Mouse (Mus musculus) midbrain, embryonic 14.5 days (tissue): ENCODE measurements around the gene Plgrkt. TPM values are rescaled to one million over a fixed set of nuclear protein-coding genes. Genes with fewer than 3 reads are reported as not detected.

Experiments used
- ATAC-seq: fragments of 200-750 bp; cut with Nextera tagmentation; 2 replicates; pipeline ENCODE4 v1.8.0; 2017; ENCODE audit warnings: moderate number of reproducible peaks, moderate library complexity; ENCODE audit not compliant: low FRiP score, low TSS enrichment
- DNase-seq: peaks from one replicate; pipeline ENCODE4 v3.0.0-alpha.2; 2015
- H3K27ac ChIP-seq: fragments of 300-500 bp; sonication (generic); replicated peaks from 2 replicates; pipeline ENCODE4 v1.5.1; 2014; ENCODE audit warnings: mild to moderate bottlenecking, low read depth, low read length, moderate library complexity
- H3K27me3 ChIP-seq: fragments of 300-500 bp; sonication (generic); 2 replicates; pipeline ENCODE4 v1.6.1; 2014; ENCODE audit warnings: low read length, control low read depth, mixed read lengths; ENCODE audit not compliant: control insufficient read depth, insufficient read depth
- H3K36me3 ChIP-seq: fragments of 300-500 bp; sonication (generic); 2 replicates; pipeline ENCODE4 v1.6.1; 2014; ENCODE audit warnings: low read length, control low read depth; ENCODE audit not compliant: control insufficient read depth, insufficient read depth
- H3K4me1 ChIP-seq: fragments of 300-500 bp; sonication (generic); 2 replicates; pipeline ENCODE4 v1.6.1; 2014; ENCODE audit warnings: mild to moderate bottlenecking, antibody characterized with exemption, low read length, control low read depth; ENCODE audit not compliant: control insufficient read depth, insufficient read depth
- H3K4me2 ChIP-seq: fragments of 300-500 bp; sonication (generic); 2 replicates; pipeline ENCODE4 v1.6.1; 2014; ENCODE audit warnings: mild to moderate bottlenecking, low read length, moderate library complexity
- H3K4me3 ChIP-seq: fragments of 300-500 bp; sonication (generic); replicated peaks from 2 replicates; pipeline ENCODE4 v1.5.1; 2014; ENCODE audit warnings: low read depth, low read length
- H3K9ac ChIP-seq: fragments of 300-500 bp; sonication (generic); replicated peaks from 2 replicates; pipeline ENCODE4 v1.6.1; 2014; ENCODE audit warnings: mild to moderate bottlenecking, low read length, moderate library complexity
- H3K9me3 ChIP-seq: fragments of 300-500 bp; sonication (generic); 2 replicates; pipeline ENCODE4 v1.6.1; 2016; ENCODE audit warnings: low read length, control low read depth, mixed read lengths; ENCODE audit not compliant: control insufficient read depth
- whole genome bisulfite sequencing: fragments of 180-500 bp; shearing (Covaris S2); extraction: QIAGEN DNeasy Blood & Tissue Kit; methylation state at CpG from one replicate; pipeline ENCODE4 v1.1.7; 2014; 5-methylcytosine and 5-hydroxymethylcytosine counted together
- polyA plus RNA-seq: library from polyadenylated mRNA; unstranded; fragments of >200 nt; fragmentation: Nextera tagmentation; extraction: Ambion mirVana; gene quantifications from 2 replicates; pipeline ENCODE4 v1.2.1, GENCODE M21; 2014

The Plgrkt gene
- polyA plus RNA-seq, 1 experiment from 2014 or later: 102 TPM

GRCm38 (mm10) chr19:29326396-29326795 lies 40.8 kb downstream of the Plgrkt start:
- H3K36me3 ChIP-seq: no peaks in the 10 kb centered on the region
- WGBS: 85% methylated on average over 4 of the region's 4 CpGs
- peaks cover 6% of the 10 kb centered on the region; the same call in 1 of the 2 replicates for H3K4me1 ChIP-seq
- no peak for ATAC-seq
- H3K4me3 ChIP-seq: no peak overlapping the region
- H3K4me2 ChIP-seq: no peak overlapping the region
- no peak overlapping the region for H3K9ac ChIP-seq
- no peak for DNase-seq
- peaks cover 4% of the 10 kb centered on the region; the same call in 1 of the 2 replicates for H3K27me3 ChIP-seq
- no peaks in the 10 kb centered on the region for H3K9me3 ChIP-seq
- no peak overlapping the region for H3K27ac ChIP-seq

GRCm38 (mm10) chr19:29325852-29326180 lies 41.4 kb downstream of the Plgrkt start:
- ATAC-seq (no peak), DNase-seq (no peak)
- WGBS: 76% methylated on average over 9 of the region's 9 CpGs
- Histone ChIP-seq H3K9ac (no peak overlapping the region), H3K36me3 (no peaks in the 10 kb centered on the region), H3K4me2 (no peak overlapping the region), H3K4me3 (no peak overlapping the region), H3K27me3 (peaks cover 4% of the 10 kb centered on the region; the same call in 1 of the 2 replicates), H3K27ac (no peak overlapping the region), H3K4me1 (peaks cover 6% of the 10 kb centered on the region; the same call in 1 of the 2 replicates), H3K9me3 (no peaks in the 10 kb centered on the region)

- Histone ChIP-seq H3K4me3 (peak within 1 kb of the TSS; percentile 26), H3K9ac (0 out of 2 replicates have a peak within 1 kb of the TSS, but pooled peaks have one; percentile 16), H3K4me2 (peak within 1 kb of the TSS; percentile 56), H3K27me3 (peaks cover 4% of the 10 kb centered on the region; the same call in 1 of the 2 replicates), H3K27ac (no peak within 1 kb of the TSS), H3K9me3 (no peaks in the 10 kb centered on the region), H3K36me3 (no peaks in the 10 kb centered on the region), H3K4me1 (peaks cover 6% of the 10 kb centered on the region; the same call in 1 of the 2 replicates)
- ATAC-seq (peak; percentile 78), DNase-seq (peak; percentile 65)
- WGBS: 6% methylated on average over 29 of the region's 31 CpGs
These were observed 41.9 kb downstream of the Plgrkt start, which contains the start of gene Insl6 for GRCm38 (mm10) chr19:29325053-29325851. Insl6 (minus strand) TSS chr19:29325356.

- Histone ChIP-seq H3K9me3 (no peaks in the 10 kb centered on the region), H3K9ac (no peak overlapping the region), H3K4me3 (no peak overlapping the region), H3K27me3 (peaks cover 4% of the 10 kb centered on the region; the same call in 1 of the 2 replicates), H3K4me2 (no peak overlapping the region), H3K36me3 (no peaks in the 10 kb centered on the region), H3K4me1 (peaks cover 6% of the 10 kb centered on the region; the same call in 1 of the 2 replicates), H3K27ac (no peak overlapping the region)
- 82% methylated on average over 8 of the region's 8 CpGs for WGBS
- ATAC-seq: no peak
- no peak for DNase-seq
These were observed 43.7 kb downstream of the Plgrkt start for GRCm38 (mm10) chr19:29323416-29324049.

- Histone ChIP-seq H3K36me3 (peaks cover 35% of the 10 kb centered on the region), H3K9ac (no peak overlapping the region), H3K9me3 (peaks cover 17% of the 10 kb centered on the region), H3K27me3 (no peaks in the 10 kb centered on the region), H3K4me2 (no peak overlapping the region), H3K27ac (no peak overlapping the region), H3K4me1 (no peaks in the 10 kb centered on the region), H3K4me3 (no peak overlapping the region)
- WGBS: 51% methylated on average over 7 of the region's 7 CpGs
- no peak for DNase-seq
- ATAC-seq: no peak
These were observed 54.5 kb downstream of the Plgrkt start for GRCm38 (mm10) chr19:29312661-29313060.

- DNase-seq (no peak), ATAC-seq (no peak)
- no peak overlapping the region for H3K4me3 ChIP-seq
- H3K9me3 ChIP-seq: peaks cover 10% of the 10 kb centered on the region; the same call in 1 of the 2 replicates
- H3K27ac ChIP-seq: no peak overlapping the region
- no peaks in the 10 kb centered on the region for H3K27me3 ChIP-seq
- WGBS: 92% methylated on average over 8 of the region's 8 CpGs
- no peak overlapping the region for H3K9ac ChIP-seq
- no peaks in the 10 kb centered on the region for H3K4me1 ChIP-seq
- peaks cover 39% of the 10 kb centered on the region for H3K36me3 ChIP-seq
- H3K4me2 ChIP-seq: no peak overlapping the region
These were observed 55.4 kb downstream of the Plgrkt start for GRCm38 (mm10) chr19:29311791-29312190.

- Histone ChIP-seq H3K27ac (no peak overlapping the region), H3K9me3 (no peaks in the 10 kb centered on the region), H3K4me1 (no peaks in the 10 kb centered on the region), H3K27me3 (no peaks in the 10 kb centered on the region), H3K4me2 (no peak overlapping the region), H3K36me3 (peaks cover 42% of the 10 kb centered on the region), H3K9ac (no peak overlapping the region), H3K4me3 (no peak overlapping the region)
- DNase-seq (no peak), ATAC-seq (no peak)
These were observed 58.4 kb downstream of the Plgrkt start for GRCm38 (mm10) chr19:29308832-29309231.

GRCm38 (mm10) chr19:29302119-29302518 lies 65.1 kb downstream of the Plgrkt start:
- H3K36me3 ChIP-seq: peaks cover 64% of the 10 kb centered on the region
- no peak for DNase-seq
- H3K27me3 ChIP-seq: no peaks in the 10 kb centered on the region
- no peak overlapping the region for H3K9ac ChIP-seq
- no peak for ATAC-seq
- no peak overlapping the region for H3K4me2 ChIP-seq
- no peaks in the 10 kb centered on the region for H3K4me1 ChIP-seq
- 96% methylated on average over 2 of the region's 2 CpGs for WGBS
- no peaks in the 10 kb centered on the region for H3K9me3 ChIP-seq
- H3K4me3 ChIP-seq: no peak overlapping the region
- no peak overlapping the region for H3K27ac ChIP-seq
